Mouse (Mus musculus): ENCODE results near the gene Daam2. TPM values are rescaled to one million over a fixed set of nuclear protein-coding genes. Genes with fewer than 3 reads are reported as not detected.

Gene Daam2
- polyA plus RNA-seq, 1 experiment from 2014 or later, result 0.82 TPM

DNA sequence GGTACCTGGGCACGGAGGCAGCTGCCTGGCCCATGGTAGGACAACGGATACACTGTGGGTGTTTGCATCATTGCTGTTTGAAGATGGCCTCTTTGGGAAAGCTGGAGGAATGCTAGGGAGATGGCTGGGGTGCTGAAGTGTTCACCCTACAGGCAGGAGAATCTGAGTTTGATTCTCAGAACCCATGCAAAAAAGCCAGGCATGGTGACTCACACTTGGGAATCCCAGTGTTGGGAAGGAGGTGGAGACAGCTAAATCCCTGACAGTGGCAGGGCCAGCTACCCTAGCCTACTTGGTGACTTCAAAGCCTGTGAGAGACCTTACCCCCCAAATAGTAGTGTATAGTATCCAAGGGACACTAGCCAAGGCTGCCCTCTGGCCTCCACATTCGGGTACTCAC is 49.0 kb downstream of the Daam2 start:
- Histone ChIP-seq H3K9me3 (ENCODE audit: control insufficient read depth, low read length) (no peaks in the 10 kb centered on the region), H3K4me2 (no peak overlapping the region), H3K27me3 (ENCODE audit: control insufficient read depth, insufficient read depth, low read length) (no peaks in the 10 kb centered on the region), H3K4me3 (ENCODE audit: low read depth, low read length) (no peak overlapping the region), H3K9ac (ENCODE audit: low read length) (no peak overlapping the region), H3K36me3 (ENCODE audit: control insufficient read depth, insufficient read depth, low read length) (no peaks in the 10 kb centered on the region), H3K4me1 (ENCODE audit: control insufficient read depth, insufficient read depth, low read length) (no peaks in the 10 kb centered on the region), H3K27ac (ENCODE audit: low read depth, low read length) (no peak overlapping the region)
- WGBS, result 87% methylated on average over 3 of the region's 3 CpGs
- no peak for ATAC-seq (ENCODE audit: low FRiP score)
- DNase-seq (ENCODE audit: low spot score, missing footprints), result no peak

GRCm38 (mm10) chr17:49512671-49513085 is 51.5 kb downstream of the Daam2 start:
- Histone ChIP-seq H3K27me3 (ENCODE audit: control insufficient read depth, insufficient read depth, low read length) (no peaks in the 10 kb centered on the region), H3K9me3 (ENCODE audit: control insufficient read depth, low read length) (no peaks in the 10 kb centered on the region), H3K4me3 (ENCODE audit: low read depth, low read length) (no peak overlapping the region), H3K27ac (ENCODE audit: low read depth, low read length) (no peak overlapping the region), H3K36me3 (ENCODE audit: control insufficient read depth, insufficient read depth, low read length) (no peaks in the 10 kb centered on the region), H3K4me2 (no peak overlapping the region), H3K4me1 (ENCODE audit: control insufficient read depth, insufficient read depth, low read length) (no peaks in the 10 kb centered on the region), H3K9ac (ENCODE audit: low read length) (no peak overlapping the region)
- 76% methylated on average over 5 of the region's 5 CpGs for WGBS
- DNase-seq (ENCODE audit: low spot score, missing footprints) (peak; percentile 33), ATAC-seq (ENCODE audit: low FRiP score) (no peak)

- Histone ChIP-seq H3K9ac (ENCODE audit: low read length) (no peak overlapping the region), H3K27ac (ENCODE audit: low read depth, low read length) (no peak overlapping the region), H3K4me2 (no peak overlapping the region), H3K27me3 (ENCODE audit: control insufficient read depth, insufficient read depth, low read length) (no peaks in the 10 kb centered on the region), H3K4me3 (ENCODE audit: low read depth, low read length) (no peak overlapping the region), H3K4me1 (ENCODE audit: control insufficient read depth, insufficient read depth, low read length) (no peaks in the 10 kb centered on the region), H3K36me3 (ENCODE audit: control insufficient read depth, insufficient read depth, low read length) (no peaks in the 10 kb centered on the region), H3K9me3 (ENCODE audit: control insufficient read depth, low read length) (no peaks in the 10 kb centered on the region)
- no peak for DNase-seq (ENCODE audit: low spot score, missing footprints)
- WGBS, result 93% methylated on average over 16 of the region's 16 CpGs
- no peak for ATAC-seq (ENCODE audit: low FRiP score)
These were observed 54.7 kb downstream of the Daam2 start for GRCm38 (mm10) chr17:49509431-49509830.

- Histone ChIP-seq H3K27me3 (ENCODE audit: control insufficient read depth, insufficient read depth, low read length) (no peaks in the 10 kb centered on the region), H3K4me3 (ENCODE audit: low read depth, low read length) (no peak overlapping the region), H3K27ac (ENCODE audit: low read depth, low read length) (no peak overlapping the region), H3K4me1 (ENCODE audit: control insufficient read depth, insufficient read depth, low read length) (no peaks in the 10 kb centered on the region), H3K36me3 (ENCODE audit: control insufficient read depth, insufficient read depth, low read length) (no peaks in the 10 kb centered on the region), H3K9ac (ENCODE audit: low read length) (no peak overlapping the region), H3K4me2 (no peak overlapping the region), H3K9me3 (ENCODE audit: control insufficient read depth, low read length) (no peaks in the 10 kb centered on the region)
- DNase-seq (ENCODE audit: low spot score, missing footprints) (no peak), ATAC-seq (ENCODE audit: low FRiP score) (no peak)
- WGBS, result 76% methylated on average over 6 of the region's 6 CpGs
These were observed 60.8 kb downstream of the Daam2 start for GRCm38 (mm10) chr17:49503246-49503900.

GRCm38 (mm10) chr17:49500234-49500633 is 63.9 kb downstream of the Daam2 start:
- H3K4me2 ChIP-seq, result no peak overlapping the region
- H3K36me3 ChIP-seq (ENCODE audit: control insufficient read depth, insufficient read depth, low read length), result no peaks in the 10 kb centered on the region
- no peak overlapping the region for H3K9ac ChIP-seq (ENCODE audit: low read length)
- ATAC-seq (ENCODE audit: low FRiP score), result no peak
- no peak overlapping the region for H3K4me3 ChIP-seq (ENCODE audit: low read depth, low read length)
- DNase-seq (ENCODE audit: low spot score, missing footprints), result no peak
- H3K27me3 ChIP-seq (ENCODE audit: control insufficient read depth, insufficient read depth, low read length), result no peaks in the 10 kb centered on the region
- WGBS, result 82% methylated on average over 2 of the region's 2 CpGs
- no peaks in the 10 kb centered on the region for H3K4me1 ChIP-seq (ENCODE audit: control insufficient read depth, insufficient read depth, low read length)
- H3K9me3 ChIP-seq (ENCODE audit: control insufficient read depth, low read length), result no peaks in the 10 kb centered on the region
- H3K27ac ChIP-seq (ENCODE audit: low read depth, low read length), result no peak overlapping the region

DNA sequence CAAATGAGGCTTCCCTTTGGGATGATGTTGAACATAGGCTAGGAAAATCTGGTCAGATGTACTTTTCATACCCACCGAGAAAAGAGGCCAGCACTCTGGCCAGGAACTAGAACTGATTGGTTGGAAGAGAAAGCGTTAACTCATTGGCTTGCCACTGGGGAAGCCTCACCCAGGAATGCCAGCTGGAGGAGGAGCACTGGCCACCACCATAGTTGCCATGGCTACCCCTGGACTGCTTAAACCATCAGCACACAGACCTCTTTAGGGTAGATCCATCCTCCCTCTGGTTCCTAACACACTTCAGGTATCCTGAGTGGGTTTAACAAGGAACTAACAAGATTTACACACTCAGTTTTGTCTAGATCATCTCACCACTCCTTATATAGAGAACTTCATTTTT is 64.5 kb downstream of the Daam2 start:
- ATAC-seq (ENCODE audit: low FRiP score), result no peak
- H3K9me3 ChIP-seq (ENCODE audit: control insufficient read depth, low read length), result no peaks in the 10 kb centered on the region
- WGBS, result 88% methylated on average over 2 of the region's 2 CpGs
- no peaks in the 10 kb centered on the region for H3K36me3 ChIP-seq (ENCODE audit: control insufficient read depth, insufficient read depth, low read length)
- no peaks in the 10 kb centered on the region for H3K27me3 ChIP-seq (ENCODE audit: control insufficient read depth, insufficient read depth, low read length)
- no peak overlapping the region for H3K4me2 ChIP-seq
- no peak overlapping the region for H3K27ac ChIP-seq (ENCODE audit: low read depth, low read length)
- no peak for DNase-seq (ENCODE audit: low spot score, missing footprints)
- no peaks in the 10 kb centered on the region for H3K4me1 ChIP-seq (ENCODE audit: control insufficient read depth, insufficient read depth, low read length)
- H3K9ac ChIP-seq (ENCODE audit: low read length), result no peak overlapping the region
- H3K4me3 ChIP-seq (ENCODE audit: low read depth, low read length), result no peak overlapping the region

DNA sequence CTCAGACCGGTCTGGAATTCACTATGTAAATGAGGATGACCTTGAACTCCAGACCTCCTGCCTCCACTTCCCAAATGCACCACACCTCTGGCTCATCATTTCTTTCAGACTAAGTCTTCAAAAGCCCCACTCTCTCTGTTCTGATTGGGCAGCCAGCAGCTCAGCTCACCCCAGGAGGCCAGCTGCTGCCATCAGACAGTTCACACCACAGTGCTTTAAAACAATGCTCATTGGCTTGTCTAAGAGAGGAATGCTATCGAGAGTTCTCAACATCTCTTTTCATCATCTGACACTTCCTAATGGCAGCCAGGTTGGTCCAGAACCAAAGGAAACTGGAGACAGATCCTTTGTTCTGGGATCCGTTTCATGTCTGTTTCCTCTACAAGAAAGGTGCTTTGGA is 66.0 kb downstream of the Daam2 start:
- WGBS, result 63% methylated on average over 3 of the region's 3 CpGs

GRCm38 (mm10) chr17:49493276-49493675 is 70.9 kb downstream of the Daam2 start:
- 92% methylated on average over 4 of the region's 4 CpGs for WGBS
- no peaks in the 10 kb centered on the region for H3K4me1 ChIP-seq (ENCODE audit: control insufficient read depth, insufficient read depth, low read length)
- no peak overlapping the region for H3K4me3 ChIP-seq (ENCODE audit: low read depth, low read length)
- DNase-seq (ENCODE audit: low spot score, missing footprints), result no peak
- no peaks in the 10 kb centered on the region for H3K9me3 ChIP-seq (ENCODE audit: control insufficient read depth, low read length)
- no peak for ATAC-seq (ENCODE audit: low FRiP score)
- no peaks in the 10 kb centered on the region for H3K36me3 ChIP-seq (ENCODE audit: control insufficient read depth, insufficient read depth, low read length)
- H3K4me2 ChIP-seq, result no peak overlapping the region
- no peak overlapping the region for H3K27ac ChIP-seq (ENCODE audit: low read depth, low read length)
- no peak overlapping the region for H3K9ac ChIP-seq (ENCODE audit: low read length)
- no peaks in the 10 kb centered on the region for H3K27me3 ChIP-seq (ENCODE audit: control insufficient read depth, insufficient read depth, low read length)

More for the DNA sequence above, 66.0 kb downstream of the Daam2 start:
- no peak overlapping the region for H3K4me3 ChIP-seq (ENCODE audit: low read depth, low read length)
- H3K27me3 ChIP-seq (ENCODE audit: control insufficient read depth, insufficient read depth, low read length), result no peaks in the 10 kb centered on the region
- DNase-seq (ENCODE audit: low spot score, missing footprints) (no peak), ATAC-seq (ENCODE audit: low FRiP score) (no peak)
- H3K9ac ChIP-seq (ENCODE audit: low read length), result no peak overlapping the region
- no peaks in the 10 kb centered on the region for H3K9me3 ChIP-seq (ENCODE audit: control insufficient read depth, low read length)
- no peaks in the 10 kb centered on the region for H3K36me3 ChIP-seq (ENCODE audit: control insufficient read depth, insufficient read depth, low read length)
- H3K4me1 ChIP-seq (ENCODE audit: control insufficient read depth, insufficient read depth, low read length), result no peaks in the 10 kb centered on the region
- H3K27ac ChIP-seq (ENCODE audit: low read depth, low read length), result no peak overlapping the region
- no peak overlapping the region for H3K4me2 ChIP-seq

- H3K4me3 ChIP-seq (ENCODE audit: low read depth, low read length), result no peak overlapping the region
- WGBS, result 92% methylated on average over 5 of the region's 5 CpGs
- H3K9me3 ChIP-seq (ENCODE audit: control insufficient read depth, low read length), result no peaks in the 10 kb centered on the region
These were observed 75.0 kb downstream of the Daam2 start for GRCm38 (mm10) chr17:49489098-49489497.

More at GRCm38 (mm10) chr17:49489098-49489497, 75.0 kb downstream of the Daam2 start:
- no peaks in the 10 kb centered on the region for H3K4me1 ChIP-seq (ENCODE audit: control insufficient read depth, insufficient read depth, low read length)
- no peaks in the 10 kb centered on the region for H3K36me3 ChIP-seq (ENCODE audit: control insufficient read depth, insufficient read depth, low read length)
- H3K27ac ChIP-seq (ENCODE audit: low read depth, low read length), result no peak overlapping the region
- H3K9ac ChIP-seq (ENCODE audit: low read length), result no peak overlapping the region
- H3K4me2 ChIP-seq, result no peak overlapping the region
- ATAC-seq (ENCODE audit: low FRiP score), result no peak
- H3K27me3 ChIP-seq (ENCODE audit: control insufficient read depth, insufficient read depth, low read length), result no peaks in the 10 kb centered on the region
- no peak for DNase-seq (ENCODE audit: low spot score, missing footprints)

Data from midbrain, embryonic 11.5 days (tissue).